Mouse (Mus musculus): Measurements from ENCODE around the gene Hdhd5.

The Hdhd5 gene

DNA sequence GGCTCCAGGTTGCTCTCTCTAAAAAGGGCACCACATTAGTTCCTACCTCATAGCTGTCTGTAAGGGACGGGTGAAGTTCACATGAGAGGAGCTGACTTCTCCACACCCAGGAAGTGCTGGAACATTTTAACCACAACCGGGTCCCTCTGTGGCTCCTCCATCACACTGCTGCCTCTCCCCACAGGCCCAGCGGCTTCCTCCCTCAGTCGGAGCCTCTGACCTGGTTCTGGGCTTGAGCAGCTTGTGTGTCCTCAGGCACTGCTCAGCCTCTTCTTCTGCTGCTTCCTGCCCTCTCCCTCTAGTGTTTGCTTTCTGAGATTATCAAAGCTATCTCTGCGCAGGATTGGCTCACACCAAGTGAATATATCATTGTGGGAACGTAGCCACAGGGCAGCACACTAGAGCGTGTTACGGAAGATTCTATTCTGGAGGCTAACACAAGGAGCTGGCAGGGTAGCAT lies 45.0 kb downstream of the Hdhd5 start:
- in situ Hi-C loops (cut with MboI; ENCODE audit: low sequenced_read_pairs) = no loop called here

- in situ Hi-C loops (cut with MboI; ENCODE audit: low sequenced_read_pairs) = no loop called here
These were observed 46.1 kb downstream of the Hdhd5 start for GRCm38 (mm10) chr6:120485038-120485437.

DNA sequence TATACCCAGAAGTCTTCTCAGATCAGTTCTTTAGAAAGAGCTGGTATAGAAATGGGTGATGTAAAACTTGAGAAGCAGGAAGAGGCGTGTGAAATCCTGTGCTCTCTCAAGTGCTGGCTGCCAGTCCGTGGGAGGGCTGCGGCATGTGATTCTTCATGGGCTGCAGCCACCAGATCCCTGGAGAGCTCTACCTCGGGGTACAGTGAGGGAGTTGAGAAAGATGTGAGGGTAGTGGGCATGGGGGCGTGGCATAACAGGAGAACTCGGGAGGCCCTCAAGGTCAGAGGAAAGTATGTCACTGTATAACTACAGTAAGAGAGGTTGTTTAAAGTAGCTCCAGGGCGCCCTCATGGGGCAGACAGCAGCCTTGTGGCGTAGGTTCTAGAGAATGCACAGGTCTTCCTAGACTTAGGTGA lies 47.9 kb downstream of the Hdhd5 start:
- in situ Hi-C loops (cut with MboI; ENCODE audit: low sequenced_read_pairs) = no loop called here

DNA sequence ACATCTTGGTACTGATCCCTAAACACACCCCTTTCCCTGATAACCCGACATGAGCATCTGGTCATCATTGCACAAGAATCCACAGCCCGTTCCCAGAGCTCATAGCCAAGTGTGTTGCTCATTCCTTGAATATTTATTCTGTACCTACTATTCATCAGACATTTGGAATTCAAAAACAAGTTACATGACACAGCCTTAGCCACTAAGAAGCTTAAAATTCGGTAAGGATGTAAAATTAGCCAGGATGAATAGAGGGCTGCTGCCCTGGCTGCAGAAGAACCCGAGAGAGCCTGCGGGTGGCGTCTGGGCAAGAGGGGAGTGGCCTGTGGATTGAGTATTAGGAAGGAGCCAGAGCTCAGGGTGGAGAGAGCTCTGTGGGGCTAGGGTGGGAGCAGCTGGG lies 48.4 kb downstream of the Hdhd5 start:
- in situ Hi-C loops (cut with MboI; ENCODE audit: low sequenced_read_pairs) = no loop called here

DNA sequence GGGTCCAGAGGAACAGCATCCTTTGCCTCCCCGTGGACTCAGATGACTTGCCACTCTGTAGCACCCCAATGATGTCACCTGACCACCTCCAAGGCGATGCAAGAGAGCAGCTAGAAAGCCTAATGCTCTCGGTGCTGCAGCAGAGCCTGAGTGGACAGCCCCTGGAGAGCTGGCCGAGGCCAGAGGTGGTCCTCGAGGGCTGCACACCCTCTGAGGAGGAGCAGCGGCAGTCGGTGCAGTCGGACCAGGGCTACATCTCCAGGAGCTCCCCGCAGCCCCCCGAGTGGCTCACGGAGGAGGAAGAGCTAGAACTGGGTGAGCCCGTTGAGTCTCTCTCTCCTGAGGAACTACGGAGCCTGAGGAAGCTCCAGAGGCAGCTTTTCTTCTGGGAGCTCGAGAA lies 49.1 kb downstream of the Hdhd5 start:
- in situ Hi-C loops (cut with MboI; ENCODE audit: low sequenced_read_pairs) = no loop called here

GRCm38 (mm10) chr6:120481538-120481937 lies 49.6 kb downstream of the Hdhd5 start:
- in situ Hi-C loops (cut with MboI; ENCODE audit: low sequenced_read_pairs) = no loop called here

GRCm38 (mm10) chr6:120480361-120480760 lies 50.8 kb downstream of the Hdhd5 start:
- in situ Hi-C loops (cut with MboI; ENCODE audit: low sequenced_read_pairs) = no loop called here

DNA sequence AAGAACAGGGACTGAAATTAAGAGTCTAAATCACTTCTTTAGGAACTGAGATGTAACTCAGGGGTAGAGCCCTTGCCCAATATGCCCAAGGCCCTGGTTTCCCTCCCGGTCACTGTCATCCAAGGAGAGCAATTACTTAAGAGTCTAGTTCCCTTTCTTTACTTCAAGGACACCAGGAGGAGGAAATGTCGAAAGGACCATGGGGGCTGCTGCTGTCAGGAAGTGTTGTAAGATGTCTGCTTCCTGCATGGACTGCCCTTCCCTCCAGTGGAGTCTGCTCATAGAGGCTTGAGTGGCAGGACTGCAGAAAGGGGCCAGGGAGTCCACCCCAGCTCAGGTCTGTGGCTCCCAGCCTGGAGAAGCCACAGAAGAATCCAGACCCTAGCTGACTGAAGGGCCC lies 51.8 kb downstream of the Hdhd5 start:
- in situ Hi-C loops (cut with MboI; ENCODE audit: low sequenced_read_pairs) = no loop called here

- in situ Hi-C loops (cut with MboI; ENCODE audit: low sequenced_read_pairs) = no loop called here
These were observed 55.8 kb downstream of the Hdhd5 start for GRCm38 (mm10) chr6:120475288-120475687.

DNA sequence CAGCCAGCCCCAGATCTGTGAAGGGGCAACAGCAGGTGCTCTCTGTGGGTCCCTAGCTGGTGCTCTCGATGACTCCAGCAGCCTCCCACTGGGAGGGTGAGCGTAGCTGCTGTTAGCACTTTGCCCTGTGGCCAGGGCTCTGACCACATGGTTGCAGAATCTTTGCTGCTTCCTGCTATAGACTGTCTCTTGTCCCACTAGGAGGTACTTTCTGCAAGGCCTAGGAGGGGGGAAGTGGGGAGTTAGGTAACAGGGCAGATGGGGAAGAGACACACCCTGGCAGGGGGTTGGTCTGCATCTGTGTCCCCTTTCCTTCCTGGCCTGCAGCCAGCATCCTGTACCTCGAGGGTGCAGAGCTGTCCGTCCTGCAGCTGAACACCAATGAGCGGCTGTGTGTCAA lies 57.7 kb downstream of the Hdhd5 start:
- in situ Hi-C loops (cut with MboI; ENCODE audit: low sequenced_read_pairs) = no loop called here

DNA sequence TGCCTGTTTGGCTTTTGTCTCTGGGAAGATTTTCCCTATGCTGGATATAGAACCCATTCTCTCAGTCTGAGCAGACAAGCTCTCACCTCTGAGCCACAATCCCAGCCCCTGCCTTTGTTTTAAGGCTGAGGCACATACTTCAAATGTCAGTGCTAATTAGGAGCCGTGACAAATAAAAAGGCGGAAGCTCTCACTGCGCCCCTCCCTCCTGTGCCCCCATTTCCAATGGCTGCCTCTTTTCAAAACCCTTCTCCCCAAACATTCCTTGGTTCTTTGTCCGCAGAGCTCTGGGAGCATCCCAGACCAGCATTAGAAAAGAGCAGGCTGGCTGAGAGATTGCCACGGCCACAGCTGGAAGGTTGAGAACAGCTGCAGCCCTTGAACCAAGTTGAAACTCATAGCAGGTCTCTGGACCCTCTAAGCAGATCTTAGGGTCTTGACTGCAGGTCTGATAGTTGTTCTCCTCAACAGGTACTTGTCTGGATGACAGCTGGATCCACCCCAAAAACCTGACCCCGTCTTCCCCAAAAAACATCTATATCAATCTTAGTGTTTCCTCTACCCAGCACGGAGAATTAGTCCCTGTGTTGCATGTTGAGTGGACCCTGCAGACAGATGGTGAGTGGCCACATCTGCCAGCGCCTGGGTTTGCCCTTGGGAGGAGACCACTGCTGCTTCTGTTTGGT lies 58.5 kb downstream of the Hdhd5 start:
- in situ Hi-C loops (cut with MboI; ENCODE audit: low sequenced_read_pairs) = no loop called here

- in situ Hi-C loops (cut with MboI; ENCODE audit: low sequenced_read_pairs) = no loop called here
These were observed 59.1 kb downstream of the Hdhd5 start for GRCm38 (mm10) chr6:120471991-120472441.

GRCm38 (mm10) chr6:120470666-120471065 lies 60.5 kb downstream of the Hdhd5 start:
- in situ Hi-C loops (cut with MboI; ENCODE audit: low sequenced_read_pairs) = no loop called here

GRCm38 (mm10) chr6:120469770-120470169 lies 61.3 kb downstream of the Hdhd5 start:
- in situ Hi-C loops (cut with MboI; ENCODE audit: low sequenced_read_pairs) = no loop called here

GRCm38 (mm10) chr6:120469268-120469667 lies 61.9 kb downstream of the Hdhd5 start:
- in situ Hi-C loops (cut with MboI; ENCODE audit: low sequenced_read_pairs) = no loop called here

GRCm38 (mm10) chr6:120468259-120468658 lies 62.9 kb downstream of the Hdhd5 start:
- in situ Hi-C loops (cut with MboI; ENCODE audit: low sequenced_read_pairs) = no loop called here

GRCm38 (mm10) chr6:120466609-120467329 lies 64.3 kb downstream of the Hdhd5 start:
- in situ Hi-C loops (cut with MboI; ENCODE audit: low sequenced_read_pairs) = no loop called here

GRCm38 (mm10) chr6:120465393-120465792 lies 65.7 kb downstream of the Hdhd5 start:
- in situ Hi-C loops (cut with MboI; ENCODE audit: low sequenced_read_pairs) = no loop called here

DNA sequence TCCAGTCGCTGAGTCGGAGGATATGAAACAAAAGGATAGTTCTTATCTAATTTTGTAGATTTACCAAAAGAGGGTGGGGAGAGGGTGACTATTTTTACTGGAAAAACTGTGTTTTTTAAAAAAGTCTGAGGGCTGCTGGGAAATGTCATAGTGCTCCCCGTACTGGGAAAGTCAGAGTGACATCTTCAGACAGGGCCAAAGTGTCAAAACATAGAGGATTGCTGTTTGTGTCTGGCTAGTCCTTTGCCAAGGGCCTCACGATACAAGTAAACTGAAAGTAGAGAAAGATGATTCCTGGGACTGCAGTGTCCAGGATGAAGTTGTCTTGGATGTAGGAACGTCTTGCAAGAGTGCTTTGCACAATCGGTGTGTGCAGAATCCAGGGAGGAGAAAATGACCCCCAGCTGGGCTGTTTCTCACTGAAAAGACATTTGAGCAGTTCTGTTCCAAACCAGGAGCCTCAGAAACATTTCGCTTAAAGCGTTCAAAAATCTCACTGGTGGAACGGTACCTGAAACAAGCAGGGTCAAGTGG lies 66.6 kb downstream of the Hdhd5 start:
- in situ Hi-C loops (cut with MboI; ENCODE audit: low sequenced_read_pairs) = no loop called here

- in situ Hi-C loops (cut with MboI; ENCODE audit: low sequenced_read_pairs) = no loop called here
These were observed 67.2 kb downstream of the Hdhd5 start for GRCm38 (mm10) chr6:120463884-120464283.

DNA sequence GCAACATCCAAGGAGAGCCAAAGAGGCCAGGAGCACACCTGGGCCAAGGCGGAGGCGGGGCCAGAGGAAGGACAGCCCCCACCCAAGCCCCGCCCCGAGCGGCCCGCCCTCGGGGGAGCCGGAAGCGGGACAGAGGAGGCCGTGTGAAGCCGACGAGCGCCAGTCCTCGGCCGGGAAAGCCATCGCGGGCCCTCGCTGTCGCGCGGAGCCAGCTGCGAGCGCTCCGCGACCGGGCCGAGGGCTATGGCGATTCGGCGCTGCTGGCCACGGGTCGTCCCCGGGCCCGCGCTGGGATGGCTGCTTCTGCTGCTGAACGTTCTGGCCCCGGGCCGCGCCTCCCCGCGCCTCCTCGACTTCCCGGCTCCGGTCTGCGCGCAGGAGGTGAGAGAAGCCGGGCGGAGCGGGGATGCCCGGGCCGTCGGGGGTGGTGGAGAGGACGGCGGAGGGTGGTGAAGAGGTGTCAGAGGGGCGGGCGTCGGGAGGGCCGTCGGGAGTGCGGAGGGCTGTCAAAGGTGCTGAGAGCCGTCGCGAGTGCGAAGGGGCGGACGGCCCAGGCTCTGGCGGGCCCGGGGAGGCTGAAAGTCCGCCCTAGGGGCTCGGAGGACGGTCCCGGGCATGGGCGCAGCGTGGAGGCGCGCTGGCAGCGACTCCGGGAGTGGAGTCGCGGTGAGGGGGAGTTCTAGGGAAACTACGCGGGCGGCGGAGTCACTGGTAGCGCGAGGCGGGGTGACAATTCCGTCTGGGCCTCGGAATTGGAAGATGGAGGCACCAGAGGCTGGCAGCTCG lies 67.8 kb downstream of the Hdhd5 start, which contains the start of gene Il17ra:
TSS of gene Il17ra (plus strand) at position 162 of the 786 bp plus-strand sequence.
- in situ Hi-C loops (cut with MboI; ENCODE audit: low sequenced_read_pairs) = no loop called here

Measured in CH12F3 (cell line).